Mouse (Mus musculus) liver, embryonic 11.5 days (tissue): Measurements from ENCODE around the gene Clcn6. TPM values are rescaled to one million over a fixed set of nuclear protein-coding genes. Genes with fewer than 3 reads are reported as not detected.

Source experiments
- ATAC-seq: fragments of 200-750 bp; cut with Nextera tagmentation; replicated peaks from 2 replicates; pipeline ENCODE4 v1.8.0; 2017; ENCODE audit warnings: moderate number of reproducible peaks, mild to moderate bottlenecking, moderate TSS enrichment, moderate library complexity; ENCODE audit not compliant: low FRiP score
- DNase-seq: peaks from one replicate; pipeline ENCODE4 v3.0.0-alpha.2; 2017; ENCODE audit warnings: low spot score
- H3K27ac ChIP-seq: fragments of 300-500 bp; sonication (generic); 2 replicates; pipeline ENCODE4 v1.5.1; 2014; ENCODE audit warnings: mild to moderate bottlenecking, low read depth, low read length, control low read depth
- H3K27me3 ChIP-seq: fragments of 300-500 bp; sonication (generic); replicated peaks from 2 replicates; pipeline ENCODE4 v1.6.1; 2014; ENCODE audit warnings: low read length, mixed read lengths; ENCODE audit not compliant: control insufficient read depth, insufficient read depth
- H3K36me3 ChIP-seq: fragments of 300-500 bp; sonication (generic); 2 replicates; pipeline ENCODE4 v1.6.1; 2014; ENCODE audit warnings: mild to moderate bottlenecking, low read length, moderate library complexity, mixed read lengths; ENCODE audit not compliant: control insufficient read depth, insufficient read depth
- H3K4me1 ChIP-seq: fragments of 300-500 bp; sonication (generic); replicated peaks from 2 replicates; pipeline ENCODE4 v1.6.1; 2014; ENCODE audit warnings: low read length, mixed read lengths; ENCODE audit not compliant: control insufficient read depth, insufficient read depth
- H3K4me2 ChIP-seq: fragments of 300-500 bp; sonication (generic); 2 replicates; pipeline ENCODE4 v1.6.1; 2014; ENCODE audit warnings: mild to moderate bottlenecking, control low read depth, moderate library complexity
- H3K4me3 ChIP-seq: fragments of 300-500 bp; sonication (generic); 2 replicates; pipeline ENCODE4 v1.5.1; 2014; ENCODE audit warnings: low read depth, low read length, control low read depth
- H3K9ac ChIP-seq: fragments of 300-500 bp; sonication (generic); 2 replicates; pipeline ENCODE4 v1.6.1; 2014; ENCODE audit warnings: low read depth, low read length, control low read depth
- H3K9me3 ChIP-seq: fragments of 300-500 bp; sonication (generic); 2 replicates; pipeline ENCODE4 v1.6.1; 2016; ENCODE audit warnings: low read length, inconsistent platforms, mixed read lengths; ENCODE audit not compliant: control insufficient read depth
- WGBS: fragments of 180-500 bp; shearing (Covaris S2); extraction: QIAGEN DNeasy Blood & Tissue Kit; methylation state at CpG from one replicate; pipeline ENCODE4 v1.1.7; 2014; 5-methylcytosine and 5-hydroxymethylcytosine counted together
- polyA plus RNA-seq: library from polyadenylated mRNA; unstranded; fragments of >200 nt; fragmentation: Nextera tagmentation; extraction: Ambion mirVana; gene quantifications from 2 replicates; pipeline ENCODE4 v1.2.1, GENCODE M21; 2014

The Clcn6 gene
- polyA plus RNA-seq, 1 experiment from 2014 or later: 2.4 TPM

- ATAC-seq (peak; percentile 84), DNase-seq (no peak)
- Histone ChIP-seq H3K36me3 (no peaks in the 10 kb centered on the region), H3K4me3 (no peak overlapping the region), H3K27ac (no peak overlapping the region), H3K4me2 (no peak overlapping the region), H3K9ac (no peak overlapping the region), H3K4me1 (peaks cover 3% of the 10 kb centered on the region; the same call in 1 of the 2 replicates), H3K27me3 (no peaks in the 10 kb centered on the region), H3K9me3 (no peaks in the 10 kb centered on the region)
- WGBS: 43% methylated on average over 3 of the region's 3 CpGs
Observed at GRCm38 (mm10) chr4:147976237-147976636, 62.4 kb downstream of the Clcn6 start.

GRCm38 (mm10) chr4:147969337-147969736, 69.3 kb downstream of the Clcn6 start:
- Histone ChIP-seq H3K27me3 (no peaks in the 10 kb centered on the region), H3K4me2 (peak overlapping the region; percentile 20; the same call in 1 of the 2 replicates), H3K4me3 (no peak overlapping the region), H3K9ac (no peak overlapping the region), H3K9me3 (no peaks in the 10 kb centered on the region), H3K27ac (no peak overlapping the region), H3K36me3 (no peaks in the 10 kb centered on the region), H3K4me1 (0 out of 2 replicates have a peak, but pooled peaks cover 3% of the 10 kb centered on the region)
- 16% methylated on average over 9 of the region's 9 CpGs for WGBS
- DNase-seq (no peak), ATAC-seq (peak; percentile 68)

DNA sequence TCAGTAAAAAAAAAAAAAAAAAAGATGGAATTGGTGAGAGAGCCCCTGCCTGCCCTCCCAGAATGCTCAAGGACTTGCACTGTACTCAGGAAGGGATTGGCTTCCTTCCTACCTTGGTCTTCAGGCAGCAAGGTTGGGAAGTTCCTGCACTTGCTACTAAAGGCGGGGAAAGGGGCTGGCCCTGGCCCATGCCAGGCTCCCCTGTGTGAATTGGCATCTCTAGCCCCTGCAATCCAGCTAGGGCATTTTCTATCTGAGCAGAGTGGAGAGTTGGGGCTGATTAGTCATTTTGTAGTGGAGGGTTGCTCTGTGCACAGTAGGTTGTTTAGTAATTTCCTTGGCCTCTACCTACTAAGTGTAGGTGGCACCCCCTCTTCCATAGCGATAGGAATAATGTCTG, 69.8 kb downstream of the Clcn6 start:
- ATAC-seq: 0 out of 2 replicates have a peak, but pooled peaks have one; percentile 13
- WGBS: 70% methylated on average over 2 of the region's 2 CpGs
- no peak overlapping the region for H3K4me3 ChIP-seq

GRCm38 (mm10) chr4:147965712-147966111, 72.9 kb downstream of the Clcn6 start:
- 69% methylated on average over 7 of the region's 7 CpGs for WGBS
- no peaks in the 10 kb centered on the region for H3K36me3 ChIP-seq
- no peak overlapping the region for H3K27ac ChIP-seq
- H3K9me3 ChIP-seq: no peaks in the 10 kb centered on the region
- ATAC-seq: no peak
- H3K4me1 ChIP-seq: 0 out of 2 replicates have a peak, but pooled peaks cover 3% of the 10 kb centered on the region
- no peak overlapping the region for H3K4me3 ChIP-seq
- H3K4me2 ChIP-seq: no peak overlapping the region
- H3K27me3 ChIP-seq: no peaks in the 10 kb centered on the region
- DNase-seq: no peak
- no peak overlapping the region for H3K9ac ChIP-seq

More for the DNA sequence above, 69.8 kb downstream of the Clcn6 start:
- no peaks in the 10 kb centered on the region for H3K27me3 ChIP-seq
- no peaks in the 10 kb centered on the region for H3K36me3 ChIP-seq
- H3K4me1 ChIP-seq: 0 out of 2 replicates have a peak, but pooled peaks cover 3% of the 10 kb centered on the region
- H3K9me3 ChIP-seq: no peaks in the 10 kb centered on the region
- DNase-seq: no peak
- no peak overlapping the region for H3K27ac ChIP-seq
- no peak overlapping the region for H3K4me2 ChIP-seq
- H3K9ac ChIP-seq: no peak overlapping the region

DNA sequence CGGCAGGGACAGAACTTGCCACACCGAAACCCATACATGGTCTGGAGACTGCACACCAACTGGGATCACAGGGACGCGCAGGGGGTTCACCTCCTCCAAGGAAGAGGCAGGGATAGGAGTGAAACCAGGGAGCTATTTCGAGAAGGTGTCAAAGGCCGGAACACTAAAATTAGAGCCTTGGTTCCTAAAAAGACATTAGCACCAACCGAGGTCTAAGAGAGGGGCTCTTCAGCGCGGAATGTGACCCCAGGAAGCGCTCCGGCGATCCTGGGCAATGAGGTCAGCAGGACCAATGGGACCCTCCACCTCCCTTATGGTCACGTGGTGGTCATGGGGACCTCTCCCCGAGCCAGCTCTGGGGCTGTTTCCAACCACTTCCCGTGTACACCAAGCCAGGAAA, 75.0 kb downstream of the Clcn6 start:
- Histone ChIP-seq H3K27ac (no peak overlapping the region), H3K9ac (no peak overlapping the region), H3K9me3 (no peaks in the 10 kb centered on the region), H3K4me1 (no peaks in the 10 kb centered on the region), H3K4me2 (no peak overlapping the region), H3K4me3 (no peak overlapping the region), H3K36me3 (no peaks in the 10 kb centered on the region), H3K27me3 (no peaks in the 10 kb centered on the region)
- 83% methylated on average over 15 of the region's 15 CpGs for whole genome bisulfite sequencing
- ATAC-seq (no peak), DNase-seq (no peak)

GRCm38 (mm10) chr4:147962781-147963180, 75.8 kb downstream of the Clcn6 start:
- no peaks in the 10 kb centered on the region for H3K9me3 ChIP-seq
- no peak overlapping the region for H3K4me3 ChIP-seq
- 58% methylated on average over 6 of the region's 6 CpGs for WGBS
- H3K36me3 ChIP-seq: no peaks in the 10 kb centered on the region
- H3K9ac ChIP-seq: no peak overlapping the region
- no peak overlapping the region for H3K4me2 ChIP-seq
- ATAC-seq (no peak), DNase-seq (no peak)
- H3K27me3 ChIP-seq: no peaks in the 10 kb centered on the region
- no peak overlapping the region for H3K27ac ChIP-seq
- no peaks in the 10 kb centered on the region for H3K4me1 ChIP-seq

DNA sequence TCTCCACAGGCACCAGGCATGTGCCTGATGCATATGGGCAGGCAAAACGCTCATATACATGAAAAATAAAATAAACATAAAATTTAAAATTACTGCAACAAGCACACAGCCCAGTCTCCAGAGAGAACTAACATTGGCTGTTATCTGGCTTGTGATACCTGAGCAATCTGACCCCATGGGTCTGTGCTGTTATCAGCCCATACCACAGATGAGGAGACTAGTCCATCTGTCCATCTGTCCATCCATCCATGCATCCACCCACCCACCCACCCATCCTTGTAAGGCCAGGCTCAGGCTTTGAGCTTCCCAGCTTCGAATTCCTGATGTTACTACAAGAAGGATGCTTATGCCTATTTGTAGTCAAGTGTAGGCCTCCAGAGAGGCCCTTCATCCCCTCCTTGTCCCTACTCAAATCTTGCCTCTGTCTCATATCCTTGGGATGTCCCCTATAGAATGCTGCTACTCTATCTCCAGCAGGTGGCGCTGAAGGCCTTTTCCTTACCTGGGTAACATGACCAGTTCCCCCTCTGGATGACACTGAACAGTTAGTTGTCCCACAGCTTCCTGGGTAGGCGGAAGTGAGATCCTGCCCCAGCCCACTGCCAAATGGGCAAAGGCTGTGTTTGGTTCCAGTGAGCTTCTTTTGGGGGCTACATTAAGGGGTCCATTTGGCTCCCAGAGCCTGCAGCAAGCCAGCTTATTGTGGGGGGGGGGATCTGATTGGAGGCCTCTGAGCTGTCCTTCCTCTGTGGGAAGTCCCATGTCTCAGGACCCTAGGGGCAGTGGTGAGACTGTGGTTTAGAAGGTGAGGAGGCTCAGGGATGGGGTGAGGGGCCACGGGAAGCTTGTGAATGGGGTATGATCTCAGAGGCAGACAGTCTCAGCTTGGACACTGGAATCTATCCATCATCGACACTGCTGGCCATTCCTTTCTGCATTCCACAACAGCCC, 78.5 kb downstream of the Clcn6 start:
- Histone ChIP-seq H3K4me1 (no peaks in the 10 kb centered on the region), H3K27ac (no peak overlapping the region), H3K36me3 (no peaks in the 10 kb centered on the region), H3K9ac (no peak overlapping the region), H3K9me3 (no peaks in the 10 kb centered on the region), H3K4me2 (no peak overlapping the region), H3K27me3 (no peaks in the 10 kb centered on the region), H3K4me3 (no peak overlapping the region)
- DNase-seq (peak; percentile 57), ATAC-seq (peak; percentile 53)
- 36% methylated on average over 6 of the region's 6 CpGs for WGBS

GRCm38 (mm10) chr4:147957141-147957540, 81.5 kb downstream of the Clcn6 start:
- DNase-seq: no peak
- 40% methylated on average over 11 of the region's 11 CpGs for WGBS

More at GRCm38 (mm10) chr4:147957141-147957540, 81.5 kb downstream of the Clcn6 start:
- Histone ChIP-seq H3K9me3 (no peaks in the 10 kb centered on the region), H3K27me3 (no peaks in the 10 kb centered on the region), H3K4me2 (no peak overlapping the region), H3K9ac (no peak overlapping the region), H3K4me3 (no peak overlapping the region), H3K27ac (no peak overlapping the region), H3K36me3 (no peaks in the 10 kb centered on the region), H3K4me1 (no peaks in the 10 kb centered on the region)
- ATAC-seq: no peak
